Mouse (Mus musculus) spleen, postnatal 4 days (tissue): ENCODE results near the gene Ccdc170.
"Not testable (repeated sequence)": the region's sequence is repeated elsewhere in the genome, so short reads cannot be mapped to it uniquely, and the experiment has no call there.

ENCODE experiments used
- DNase-seq, 2 experiments: peaks; one replicate each; pipeline ENCODE4 v3.0.0; 2022; ENCODE audit warnings: low spot score in 2 of 2

The Ccdc170 gene

GRCm38 (mm10) chr10:4482355-4482754 is at the start of gene Ccdc170:
Ccdc170 (plus strand) TSS chr10:4482502.
- DNase-seq: no peak

DNA sequence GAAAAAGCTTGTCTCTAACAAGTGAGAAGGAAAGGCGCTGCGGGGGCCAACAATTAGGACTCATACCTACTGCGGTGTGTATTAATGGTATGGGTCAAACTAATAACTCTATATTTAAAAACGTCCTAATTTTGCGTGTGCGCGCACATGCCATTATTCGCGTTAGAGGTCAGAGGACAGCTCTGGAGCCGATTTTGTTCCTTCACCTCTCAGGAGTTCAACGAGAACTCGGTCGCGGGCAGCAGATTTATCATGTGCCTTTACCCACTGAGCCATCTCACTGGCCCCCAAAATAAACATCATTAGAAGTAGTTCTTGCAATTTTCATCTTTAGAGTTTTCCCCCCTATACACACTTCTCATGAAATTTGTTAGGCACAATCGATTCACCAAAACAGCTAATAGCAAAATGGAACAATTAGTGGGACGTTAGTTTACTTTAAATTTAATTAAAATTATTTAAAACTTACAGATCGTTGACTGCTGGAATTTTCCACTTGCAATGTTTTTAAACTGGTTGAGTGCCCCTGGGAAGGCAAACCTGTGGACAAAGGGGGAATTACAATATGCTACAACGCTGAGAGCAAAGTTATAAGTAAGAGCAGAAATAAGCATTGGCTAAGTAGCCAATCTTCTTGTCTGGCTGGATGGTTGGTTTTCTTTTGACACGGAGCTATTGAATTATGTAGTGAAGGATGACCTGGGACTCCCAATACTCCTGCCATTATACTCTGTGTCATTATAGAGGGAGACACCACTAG is 49.1 kb upstream of the Ccdc170 start:
- DNase-seq: no peak

- DNase-seq: not testable (repeated sequence)
Measured at GRCm38 (mm10) chr10:4433871-4434270, 48.4 kb upstream of the Ccdc170 start.

DNA sequence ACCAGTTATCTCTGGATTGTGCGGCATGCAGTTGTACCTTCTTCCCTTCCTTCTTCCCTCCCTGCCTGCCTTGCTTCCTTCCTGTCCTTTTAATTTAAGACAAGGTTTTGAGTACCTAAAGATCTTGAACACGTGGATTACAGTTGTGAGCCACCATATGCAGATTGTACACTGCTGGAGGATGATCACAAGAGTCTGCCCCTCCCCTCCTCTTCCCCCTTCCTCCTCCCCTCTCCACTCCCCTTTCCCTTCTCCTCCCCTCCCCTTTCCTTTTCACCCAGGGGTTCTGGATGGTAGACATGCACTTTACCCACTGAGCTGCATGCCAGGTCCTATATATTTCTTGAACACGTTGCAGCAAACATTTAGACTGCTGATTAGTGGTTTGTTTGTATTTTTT is 46.9 kb upstream of the Ccdc170 start:
- DNase-seq: no peak

DNA sequence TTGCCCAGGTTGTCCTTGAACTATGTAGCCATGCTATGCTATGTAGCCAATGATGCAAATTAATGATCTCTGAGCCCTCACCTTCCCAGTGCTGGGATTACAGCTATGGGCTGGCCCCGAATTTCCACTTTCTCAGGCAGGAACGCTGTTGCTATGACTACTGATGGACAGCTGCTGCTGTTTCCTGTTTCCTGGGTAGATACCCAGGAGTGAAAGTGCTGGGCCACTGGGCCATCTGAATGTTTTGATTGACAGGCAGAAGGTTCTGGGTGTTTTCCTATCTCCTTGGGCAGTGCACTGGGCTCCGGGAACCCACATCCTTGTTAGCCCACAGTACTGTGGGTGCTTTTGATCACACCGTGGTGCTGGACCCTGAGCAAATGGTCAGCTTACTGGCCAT is 25.9 kb upstream of the Ccdc170 start:
- no peak for DNase-seq

DNA sequence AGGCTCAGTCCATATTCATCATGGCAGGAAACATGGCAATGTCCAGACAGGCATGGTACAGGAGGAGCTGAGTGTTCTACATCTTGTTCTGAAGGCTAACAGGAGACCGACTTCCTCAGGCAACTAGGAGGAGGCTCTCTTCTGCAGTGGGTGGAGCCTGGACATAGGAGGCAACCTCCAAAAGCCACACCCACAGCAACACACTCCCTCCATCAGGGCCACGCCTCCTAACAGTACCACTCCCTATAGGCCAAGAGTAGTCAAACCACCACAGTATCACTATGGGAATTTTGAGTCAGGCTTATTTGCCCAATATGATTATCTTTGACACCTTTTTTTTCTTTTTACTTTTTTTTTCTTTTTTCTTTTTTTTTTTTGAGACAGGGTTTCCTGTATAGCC is 22.1 kb upstream of the Ccdc170 start:
- no peak for DNase-seq

DNA sequence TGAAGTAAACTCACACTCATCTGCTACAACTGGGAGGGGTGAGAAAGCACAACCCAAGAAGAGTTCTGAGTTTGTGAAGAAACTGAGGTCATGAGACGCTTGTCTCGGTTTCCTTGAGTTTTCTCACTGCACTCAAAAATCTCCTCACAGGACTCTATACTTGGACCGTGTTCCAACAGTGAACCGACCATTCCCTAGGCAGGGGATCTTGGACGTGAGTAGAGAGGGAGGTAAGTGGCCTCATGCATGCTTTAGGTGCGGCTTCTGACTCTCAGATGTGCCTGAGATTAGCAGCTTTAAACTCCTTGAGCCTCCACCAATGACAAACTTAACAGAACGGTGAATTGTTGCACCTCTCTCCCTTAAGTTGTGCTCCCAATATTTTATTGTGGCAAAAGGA is 16.5 kb upstream of the Ccdc170 start:
- DNase-seq: no peak

DNA sequence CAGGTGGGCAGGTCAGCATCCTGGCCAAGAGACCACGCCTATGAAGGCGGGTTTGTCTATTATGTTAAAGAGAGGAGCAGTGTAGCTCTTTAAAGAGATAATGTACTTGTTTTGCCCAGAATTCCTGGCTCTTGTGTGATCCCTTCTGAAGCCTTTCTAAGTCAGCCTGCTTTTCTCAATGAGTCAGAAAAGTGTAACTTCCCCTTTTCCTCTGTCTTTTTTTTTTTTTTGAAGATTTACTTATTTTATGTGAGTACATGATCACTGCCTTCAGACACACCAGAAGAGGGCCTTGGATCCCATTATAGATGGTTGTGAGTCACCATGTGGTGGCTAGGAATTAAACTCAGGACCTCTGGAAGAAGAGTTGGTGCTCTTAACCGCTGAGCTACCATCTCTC is 12.9 kb upstream of the Ccdc170 start:
- no peak for DNase-seq

GRCm38 (mm10) chr10:4473591-4473993 is 8.7 kb upstream of the Ccdc170 start:
- no peak for DNase-seq

GRCm38 (mm10) chr10:4475431-4475830 is 6.9 kb upstream of the Ccdc170 start:
- no peak for DNase-seq

- DNase-seq: no peak
Measured at GRCm38 (mm10) chr10:4476604-4477003, 5.7 kb upstream of the Ccdc170 start.

- DNase-seq: no peak
Measured at GRCm38 (mm10) chr10:4480929-4481328, 1.4 kb upstream of the Ccdc170 start.

DNA sequence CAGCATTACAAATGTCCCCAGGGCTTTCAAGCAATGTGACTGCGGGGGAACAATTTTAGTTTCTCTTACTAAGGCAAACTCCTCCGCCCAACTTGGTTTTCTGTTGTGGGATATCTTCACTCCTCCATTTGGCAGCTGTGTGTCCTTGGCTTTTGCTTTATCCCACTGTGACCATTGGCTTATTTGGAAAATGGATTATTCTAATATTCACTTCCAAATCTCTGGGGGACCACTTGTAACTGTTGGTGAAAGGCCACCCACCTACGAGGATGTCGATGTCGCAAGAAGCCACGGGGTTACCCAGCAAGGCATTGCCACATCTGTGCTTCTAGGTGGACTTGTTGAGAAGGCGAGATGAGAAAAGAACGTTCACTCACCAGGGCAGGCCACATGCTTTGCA is 607 bp upstream of the Ccdc170 start:
- no peak for DNase-seq

GRCm38 (mm10) chr10:4483848-4484247 is 1.5 kb downstream of the Ccdc170 start:
- no peak for DNase-seq

DNA sequence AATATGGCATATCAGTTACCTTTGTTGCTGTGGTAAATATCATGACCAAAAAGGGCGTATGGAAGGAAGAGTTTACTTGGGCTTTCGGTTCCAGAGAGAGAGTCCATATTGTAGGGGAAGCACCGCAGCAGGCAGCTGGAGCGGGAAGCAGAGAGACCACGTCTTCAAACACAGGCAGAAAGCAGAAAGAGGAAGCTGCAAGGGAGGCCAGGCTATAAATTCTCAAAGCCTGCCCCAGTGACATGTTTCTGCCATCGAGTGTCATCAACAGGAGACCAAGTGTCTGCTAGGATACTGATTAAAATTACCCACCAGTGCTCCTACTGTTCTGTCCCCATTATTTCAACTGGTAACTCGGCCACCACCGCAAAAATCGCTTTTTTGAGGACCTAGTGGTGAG is 2.7 kb downstream of the Ccdc170 start:
- DNase-seq: no peak

DNA sequence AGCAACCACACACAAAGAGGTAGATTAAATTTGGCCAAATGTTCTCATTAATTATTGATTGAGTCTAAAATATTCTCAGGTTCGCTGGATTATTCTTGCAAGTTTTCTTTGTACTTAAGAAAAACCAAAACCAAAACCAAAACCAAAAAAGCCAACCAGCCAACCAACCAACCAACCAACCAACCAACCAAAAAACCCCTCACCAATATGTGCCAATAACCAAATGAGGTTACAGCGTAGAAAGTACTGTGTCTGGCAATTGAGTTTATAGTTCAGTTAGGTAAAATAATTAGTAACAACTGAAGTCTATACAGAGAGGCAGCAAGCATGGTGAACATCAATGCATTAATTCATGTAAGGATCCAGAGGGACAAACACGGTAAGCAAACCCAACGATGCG is 7.6 kb downstream of the Ccdc170 start:
- DNase-seq: no peak

- no peak for DNase-seq
Measured at GRCm38 (mm10) chr10:4491281-4491680, 9.0 kb downstream of the Ccdc170 start.

DNA sequence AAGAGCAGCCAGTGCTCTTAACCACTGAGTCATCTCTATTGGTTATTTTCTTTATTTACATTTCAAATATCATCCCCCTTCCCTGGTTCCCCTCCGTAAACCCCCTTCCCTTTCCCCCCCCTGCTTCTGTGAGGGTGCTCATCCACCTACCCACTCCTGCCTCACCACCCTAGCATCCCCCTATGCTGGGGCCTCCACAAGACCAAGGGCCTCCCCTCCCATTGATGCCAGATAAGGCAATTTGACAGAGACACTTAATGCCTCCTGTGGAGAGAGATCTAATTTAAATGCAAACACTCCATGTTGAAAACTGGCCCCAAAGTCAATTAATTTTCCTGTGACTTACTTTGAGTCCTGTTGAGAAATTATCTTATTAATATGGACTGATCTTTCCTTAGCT is 9.7 kb downstream of the Ccdc170 start:
- no peak for DNase-seq

DNA sequence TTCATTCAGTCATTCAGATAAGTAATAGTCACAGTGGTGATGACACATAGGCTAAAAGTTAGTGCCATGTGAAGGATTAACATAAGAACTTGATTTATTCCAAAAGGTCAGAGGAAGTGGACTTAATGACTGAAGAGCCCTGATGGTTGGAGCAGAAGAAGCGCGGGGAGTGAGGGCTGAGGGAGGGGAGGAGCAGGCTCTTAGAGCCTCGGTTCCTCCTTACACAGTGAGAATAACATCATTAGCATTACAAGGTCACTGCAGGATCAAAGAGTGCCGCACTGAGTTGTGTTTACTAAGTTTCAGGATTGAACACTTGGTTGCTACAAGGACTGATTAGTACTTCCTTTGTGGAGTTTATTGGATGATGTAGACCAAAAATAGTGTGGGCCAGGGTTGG is 10.6 kb downstream of the Ccdc170 start:
- DNase-seq: no peak

- DNase-seq: no peak
Measured at GRCm38 (mm10) chr10:4503251-4503650, 20.9 kb downstream of the Ccdc170 start.

DNA sequence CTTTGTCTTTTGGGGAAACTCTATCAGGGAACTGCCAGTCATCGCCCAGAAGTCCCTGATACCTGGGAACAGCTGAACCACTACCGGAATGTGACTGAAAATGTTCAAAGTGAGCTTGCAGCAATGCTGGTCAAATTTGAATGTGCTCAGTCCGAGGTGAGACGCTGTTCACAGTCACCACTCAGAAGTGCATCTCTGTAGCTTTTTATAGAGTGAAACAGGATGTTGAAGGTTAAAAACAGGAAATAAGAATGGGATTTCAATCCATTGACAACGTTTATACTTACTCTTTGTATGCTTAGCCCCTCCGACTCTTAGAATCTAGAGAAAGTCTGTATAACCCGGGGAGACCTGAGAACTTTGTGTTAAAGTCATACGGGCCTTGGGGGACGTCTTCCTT is 30.4 kb downstream of the Ccdc170 start:
- DNase-seq: no peak

- DNase-seq: no peak
Measured at GRCm38 (mm10) chr10:4517614-4518013, 35.3 kb downstream of the Ccdc170 start.

DNA sequence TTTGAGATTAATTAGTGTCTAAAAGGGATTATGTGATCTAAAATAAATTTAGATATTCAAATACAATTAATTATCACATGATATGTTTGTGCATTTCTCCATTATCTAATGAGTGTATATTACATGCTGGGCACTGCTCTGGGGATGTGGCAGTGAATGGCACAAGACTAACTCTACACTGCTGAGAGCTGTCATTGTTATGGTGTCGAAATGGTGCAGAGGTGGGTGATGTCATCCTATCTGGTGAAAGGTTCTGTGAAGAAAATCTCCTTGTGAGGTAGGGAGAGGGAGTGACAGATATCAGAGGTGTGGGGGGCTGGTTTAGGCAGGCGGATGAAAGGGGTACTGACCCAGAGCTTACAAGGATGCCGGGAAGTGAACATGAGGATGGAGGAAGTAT is 37.3 kb downstream of the Ccdc170 start:
- no peak for DNase-seq
